Mouse (Mus musculus): ENCODE data around the gene Cbr2. TPM values are rescaled to one million over a fixed set of nuclear protein-coding genes. Genes with fewer than 3 reads are reported as not detected.

Gene Cbr2
- polyA plus RNA-seq, 1 experiment from 2014 or later = 3.4 TPM

GRCm38 (mm10) chr11:120719242-120719641, 12.7 kb downstream of the Cbr2 start:
- Histone ChIP-seq H3K4me1 (peaks cover 42% of the 10 kb centered on the region), H3K27ac (no peak overlapping the region)
- WGBS = 87% methylated on average over 9 of the region's 9 CpGs

GRCm38 (mm10) chr11:120715131-120715530, 16.8 kb downstream of the Cbr2 start:
- Histone ChIP-seq H3K9ac (peak overlapping the region; percentile 67; the same call in 1 of the 2 replicates), H3K4me1 (peaks cover 45% of the 10 kb centered on the region), H3K27me3 (no peaks in the 10 kb centered on the region), H3K4me2 (peak overlapping the region; percentile 100; the same call in 1 of the 2 replicates), H3K27ac (no peak overlapping the region), H3K4me3 (replicated peaks) (no peak overlapping the region), H3K9me3 (replicated peaks) (no peaks in the 10 kb centered on the region), H3K36me3 (peaks cover 57% of the 10 kb centered on the region)
- WGBS = 90% methylated on average over 9 of the region's 9 CpGs
- ATAC-seq (replicated peaks; ENCODE audit: low FRiP score) = no peak

More at GRCm38 (mm10) chr11:120719242-120719641, 12.7 kb downstream of the Cbr2 start:
- ATAC-seq (replicated peaks; ENCODE audit: low FRiP score) = no peak
- Histone ChIP-seq H3K9me3 (replicated peaks) (no peaks in the 10 kb centered on the region), H3K36me3 (peaks cover 47% of the 10 kb centered on the region), H3K9ac (no peak overlapping the region), H3K27me3 (peaks cover 7% of the 10 kb centered on the region), H3K4me3 (replicated peaks) (no peak overlapping the region), H3K4me2 (no peak overlapping the region)

GRCm38 (mm10) chr11:120714546-120714945, 17.4 kb downstream of the Cbr2 start:
- H3K4me2 ChIP-seq = peak overlapping the region; percentile 100
- peaks cover 58% of the 10 kb centered on the region for H3K36me3 ChIP-seq
- no peaks in the 10 kb centered on the region for H3K9me3 ChIP-seq (replicated peaks)
- no peaks in the 10 kb centered on the region for H3K27me3 ChIP-seq
- peak overlapping the region; percentile 69 for H3K4me3 ChIP-seq (replicated peaks)
- peak overlapping the region; percentile 67 for H3K9ac ChIP-seq
- no peak for ATAC-seq (replicated peaks; ENCODE audit: low FRiP score)
- H3K4me1 ChIP-seq = peaks cover 49% of the 10 kb centered on the region
- H3K27ac ChIP-seq = no peak overlapping the region
- WGBS = 41% methylated on average over 10 of the region's 10 CpGs

GRCm38 (mm10) chr11:120713580-120714518, 18.1 kb downstream of the Cbr2 start, which contains the start of the genes Cenpx and Lrrc45:
TSS of gene Cenpx (minus strand) at chr11:120713738.
TSS of gene Lrrc45 (plus strand) at chr11:120713925.
- Histone ChIP-seq H3K36me3 (peaks cover 59% of the 10 kb centered on the region), H3K4me3 (replicated peaks) (peak within 1 kb of the TSS; percentile 69), H3K9me3 (replicated peaks) (no peaks in the 10 kb centered on the region), H3K4me1 (peaks cover 56% of the 10 kb centered on the region), H3K27ac (peak within 1 kb of the TSS; percentile 88), H3K27me3 (no peaks in the 10 kb centered on the region), H3K4me2 (peak within 1 kb of the TSS; percentile 100), H3K9ac (peak within 1 kb of the TSS; percentile 75)
- peak; percentile 94 for ATAC-seq (replicated peaks; ENCODE audit: low FRiP score)
- WGBS = 1% methylated on average over 53 of the region's 53 CpGs

GRCm38 (mm10) chr11:120712771-120713568, 18.9 kb downstream of the Cbr2 start:
- under 1% methylated on average over 38 of the region's 38 CpGs for WGBS
- H3K4me1 ChIP-seq = peaks cover 64% of the 10 kb centered on the region

DNA sequence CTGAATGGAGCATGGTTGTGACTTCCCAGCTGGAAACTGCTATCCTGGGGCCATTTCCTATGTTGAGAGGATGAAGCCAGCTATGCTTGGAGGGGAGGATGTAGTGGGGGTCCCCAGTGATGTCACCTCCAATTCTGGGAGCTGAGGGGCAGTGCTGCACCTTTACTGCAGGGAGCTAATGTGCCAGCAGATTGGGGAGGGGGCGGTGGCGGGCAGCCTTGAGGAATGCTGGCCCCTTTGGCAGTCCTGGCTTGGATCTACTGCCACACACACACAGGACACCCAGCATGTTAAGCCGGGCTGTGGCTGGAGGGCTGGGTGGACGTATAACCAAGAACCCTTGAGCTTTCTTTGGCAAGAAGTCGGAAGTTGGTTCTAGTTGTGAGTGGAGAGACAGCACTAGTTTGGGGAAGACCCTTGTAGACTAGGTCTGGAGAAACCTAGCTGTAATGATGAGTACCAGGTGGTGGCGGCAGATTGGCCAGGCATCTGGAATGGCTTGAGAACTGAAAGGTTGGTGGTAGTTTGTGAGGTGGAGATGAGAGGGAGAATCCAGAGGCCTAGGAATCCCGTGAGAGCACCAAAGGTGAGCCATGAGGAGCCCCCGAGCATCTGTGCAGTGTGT, 19.8 kb downstream of the Cbr2 start:
- WGBS = 58% methylated on average over 8 of the region's 8 CpGs
- H3K9ac ChIP-seq = 0 out of 2 replicates have a peak overlapping the region, but pooled peaks have one; percentile 75
- no peak for ATAC-seq (replicated peaks; ENCODE audit: low FRiP score)
- H3K27me3 ChIP-seq = no peaks in the 10 kb centered on the region
- H3K4me1 ChIP-seq = peaks cover 73% of the 10 kb centered on the region
- H3K4me2 ChIP-seq = peak overlapping the region; percentile 100
- peak overlapping the region; percentile 69 for H3K4me3 ChIP-seq (replicated peaks)
- H3K9me3 ChIP-seq (replicated peaks) = no peaks in the 10 kb centered on the region
- H3K36me3 ChIP-seq = peaks cover 46% of the 10 kb centered on the region
- no peak overlapping the region for H3K27ac ChIP-seq

More at GRCm38 (mm10) chr11:120712771-120713568, 18.9 kb downstream of the Cbr2 start:
- H3K4me3 ChIP-seq (replicated peaks) = peak overlapping the region; percentile 69
- H3K27me3 ChIP-seq = no peaks in the 10 kb centered on the region
- peak overlapping the region; percentile 88 for H3K27ac ChIP-seq
- no peaks in the 10 kb centered on the region for H3K9me3 ChIP-seq (replicated peaks)
- peak overlapping the region; percentile 75 for H3K9ac ChIP-seq
- ATAC-seq (replicated peaks; ENCODE audit: low FRiP score) = peak; percentile 38
- peak overlapping the region; percentile 100 for H3K4me2 ChIP-seq
- peaks cover 55% of the 10 kb centered on the region for H3K36me3 ChIP-seq

GRCm38 (mm10) chr11:120710672-120711071, 21.2 kb downstream of the Cbr2 start:
- no peak overlapping the region for H3K4me2 ChIP-seq
- no peaks in the 10 kb centered on the region for H3K27me3 ChIP-seq
- peaks cover 87% of the 10 kb centered on the region for H3K4me1 ChIP-seq
- no peak for ATAC-seq (replicated peaks; ENCODE audit: low FRiP score)
- peaks cover 32% of the 10 kb centered on the region for H3K36me3 ChIP-seq
- H3K9ac ChIP-seq = no peak overlapping the region
- WGBS = 36% methylated on average over 5 of the region's 5 CpGs
- H3K27ac ChIP-seq = peak overlapping the region; percentile 1; the same call in 1 of the 2 replicates
- no peak overlapping the region for H3K4me3 ChIP-seq (replicated peaks)
- no peaks in the 10 kb centered on the region for H3K9me3 ChIP-seq (replicated peaks)

GRCm38 (mm10) chr11:120709551-120709950, 22.4 kb downstream of the Cbr2 start:
- ATAC-seq (replicated peaks; ENCODE audit: low FRiP score) = no peak
- H3K27me3 ChIP-seq = no peaks in the 10 kb centered on the region
- WGBS = 63% methylated on average over 2 of the region's 2 CpGs
- H3K27ac ChIP-seq = 0 out of 2 replicates have a peak overlapping the region, but pooled peaks have one; percentile 27
- no peak overlapping the region for H3K9ac ChIP-seq
- no peak overlapping the region for H3K4me2 ChIP-seq
- peaks cover 87% of the 10 kb centered on the region for H3K4me1 ChIP-seq
- H3K36me3 ChIP-seq = peaks cover 28% of the 10 kb centered on the region
- H3K4me3 ChIP-seq (replicated peaks) = no peak overlapping the region
- no peaks in the 10 kb centered on the region for H3K9me3 ChIP-seq (replicated peaks)

DNA sequence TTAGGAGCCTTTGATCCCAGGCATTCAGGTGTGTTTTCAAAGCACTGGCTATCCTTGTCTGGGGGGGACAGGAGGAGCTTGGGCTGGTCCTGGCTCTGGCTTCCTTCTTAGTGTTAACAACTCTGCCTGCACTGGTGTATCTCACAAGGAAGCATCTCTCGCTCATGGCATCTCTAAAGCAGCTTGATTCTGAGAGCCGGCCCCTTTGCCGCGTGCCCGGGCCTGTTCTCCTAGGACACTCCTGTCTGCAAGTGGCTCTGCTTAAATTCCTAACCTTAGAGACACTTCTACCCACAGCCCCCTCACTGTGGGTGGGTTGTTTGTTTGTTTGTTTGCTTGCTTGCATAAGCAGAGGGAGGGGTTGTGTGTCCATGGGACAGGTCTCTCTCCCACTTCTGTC, 23.9 kb downstream of the Cbr2 start:
- Histone ChIP-seq H3K27ac (peak overlapping the region; percentile 61), H3K4me2 (0 out of 2 replicates have a peak overlapping the region, but pooled peaks have one; percentile 14), H3K36me3 (peaks cover 31% of the 10 kb centered on the region), H3K27me3 (no peaks in the 10 kb centered on the region), H3K9me3 (replicated peaks) (no peaks in the 10 kb centered on the region), H3K4me1 (peaks cover 91% of the 10 kb centered on the region), H3K4me3 (replicated peaks) (no peak overlapping the region), H3K9ac (no peak overlapping the region)
- 35% methylated on average over 5 of the region's 5 CpGs for WGBS
- ATAC-seq (replicated peaks; ENCODE audit: low FRiP score) = no peak

GRCm38 (mm10) chr11:120707225-120707624, 24.7 kb downstream of the Cbr2 start:
- ATAC-seq (replicated peaks; ENCODE audit: low FRiP score) = no peak
- no peaks in the 10 kb centered on the region for H3K27me3 ChIP-seq
- no peak overlapping the region for H3K9ac ChIP-seq
- no peak overlapping the region for H3K4me2 ChIP-seq
- H3K9me3 ChIP-seq (replicated peaks) = no peaks in the 10 kb centered on the region
- peaks cover 39% of the 10 kb centered on the region for H3K36me3 ChIP-seq
- 9% methylated on average over 12 of the region's 12 CpGs for WGBS
- no peak overlapping the region for H3K4me3 ChIP-seq (replicated peaks)
- peak overlapping the region; percentile 66; the same call in 1 of the 2 replicates for H3K27ac ChIP-seq
- peaks cover 83% of the 10 kb centered on the region for H3K4me1 ChIP-seq

DNA sequence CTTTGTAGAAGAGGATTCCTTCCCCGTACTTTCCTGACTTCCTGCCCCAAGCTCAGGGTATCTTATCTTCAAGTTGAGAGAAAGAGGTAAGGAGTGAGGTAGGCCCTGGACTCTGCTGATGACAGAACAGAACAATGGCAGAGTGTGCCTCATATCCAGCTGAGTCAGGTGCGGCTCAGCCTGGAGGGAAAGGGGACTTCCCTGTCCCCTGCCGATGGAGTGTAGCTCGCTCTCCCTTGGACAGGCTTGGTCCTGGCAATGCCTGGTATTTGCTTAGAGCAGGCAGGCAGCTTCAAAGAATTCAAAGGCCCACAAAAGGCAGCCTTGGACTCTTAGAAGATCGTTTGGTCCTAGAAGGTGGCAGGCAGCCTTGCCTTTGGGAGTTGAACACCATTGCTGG, 25.8 kb downstream of the Cbr2 start:
- ATAC-seq (replicated peaks; ENCODE audit: low FRiP score) = no peak
- Histone ChIP-seq H3K27me3 (no peaks in the 10 kb centered on the region), H3K4me1 (peaks cover 72% of the 10 kb centered on the region), H3K27ac (peak overlapping the region; percentile 76), H3K9me3 (replicated peaks) (no peaks in the 10 kb centered on the region), H3K4me3 (replicated peaks) (no peak overlapping the region), H3K4me2 (no peak overlapping the region), H3K36me3 (peaks cover 49% of the 10 kb centered on the region), H3K9ac (no peak overlapping the region)
- WGBS = 56% methylated on average over 5 of the region's 5 CpGs

Measured in kidney, embryonic 15.5 days (tissue).